Comparison of ENCODE assay signal across 11 mouse cellular contexts in genomic region chr9:43394204-43394603, GRCm38 (mm10).
DNase-seq lines count a peak whose midpoint lies in the region; ATAC-seq and TF ChIP-seq lines count a peak whose summit lies in the region.
"Had no signal": no experiment of that assay in that cellular context is flagged by ENCODE, and none has a peak within 500 bp of the region (broad histone marks: within the 10 kb centered on the region; RNA-seq: fewer than 3 reads in every experiment).

No protein-coding gene starts in this region.

- no peak for TF ChIP-seq POLR2A in brain, embryonic 14.5 days (IDR thresholded peaks at IDR 0.05; ENCODE audit: borderline replicate concordance, extremely low read depth, insufficient read depth, insufficient read length, poor library complexity, severe bottlenecking)

- no peaks in the 10 kb centered on the region for H3K9me3 ChIP-seq in heart, postnatal 0 days (replicated peaks; ENCODE audit: control insufficient read depth, low read length)

- no peaks in the 10 kb centered on the region for H3K27me3 ChIP-seq in heart, postnatal 0 days (ENCODE audit: control insufficient read depth, insufficient read depth, low read length)
- H3K27me3 ChIP-seq: embryonic facial prominence, embryonic 13.5 days; limb, embryonic 15.5 days had no signal

- TF ChIP-seq EP300 in heart, postnatal 0 days (IDR thresholded peaks at IDR 0.05; ENCODE audit: low read depth): no peak

- no peak overlapping the region for H3K27ac ChIP-seq in heart, postnatal 0 days (ENCODE audit: low read depth)
- H3K27ac ChIP-seq: embryonic facial prominence, embryonic 13.5 days; limb, embryonic 15.5 days had no signal

- DNase-seq in heart, postnatal 0 days (ENCODE audit: low spot score): peak; percentile 8
- DNase-seq in heart, postnatal 36 days: no peak
- DNase-seq in left cerebral cortex, adult 11 months (ENCODE audit: low spot score): peak; percentile 8
- DNase-seq in left cerebral cortex, postnatal 36 days (ENCODE audit: low spot score in 2 of 2): no peak
- DNase-seq in Muller cell, postnatal 12 days (ENCODE audit: inconsistent ontology term): peak; percentile 93
- peak; percentile 66 for DNase-seq in brain, embryonic 14.5 days (ENCODE audit: low read depth)
- DNase-seq: adrenal gland, adult 8-10 months; heart, adult 18-20 months had no signal

- no peak for ATAC-seq in heart, postnatal 0 days (ENCODE audit: insufficient read depth, low read depth)
- ATAC-seq in megakaryocyte progenitor cell, adult 5-6 weeks (replicated peaks; ENCODE audit: poor library complexity): no peak

- no peaks in the 10 kb centered on the region for H3K36me3 ChIP-seq in heart, postnatal 0 days (replicated peaks; ENCODE audit: control insufficient read depth, insufficient read depth, low read length)
- H3K36me3 ChIP-seq: embryonic facial prominence, embryonic 13.5 days; limb, embryonic 15.5 days had no signal

- intact Hi-C loops in heart, postnatal 36 days (cut with DNase I): no loop called here
- intact Hi-C loops in left cerebral cortex, postnatal 36 days (cut with DNase I): no loop called here

- no peaks in the 10 kb centered on the region for H3K4me1 ChIP-seq in heart, postnatal 0 days (ENCODE audit: control insufficient read depth, insufficient read depth)
- H3K4me1 ChIP-seq: limb, embryonic 15.5 days had no signal

- H3K4me3 ChIP-seq in heart, postnatal 0 days (ENCODE audit: low read depth, low read length): no peak overlapping the region
- H3K4me3 ChIP-seq: embryonic facial prominence, embryonic 13.5 days; limb, embryonic 15.5 days had no signal

- H3K4me2 ChIP-seq in heart, postnatal 0 days (ENCODE audit: low read depth, low read length): no peak overlapping the region
- H3K4me2 ChIP-seq: embryonic facial prominence, embryonic 13.5 days; limb, embryonic 15.5 days had no signal

- no peak for TF ChIP-seq CTCF in heart, postnatal 0 days (IDR thresholded peaks at IDR 0.05; ENCODE audit: low read depth)
- no peak for TF ChIP-seq CTCF in brain, embryonic 14.5 days (IDR thresholded peaks at IDR 0.05; ENCODE audit: borderline replicate concordance, extremely low read depth, insufficient read depth, insufficient read length)

- no peak overlapping the region for H3K9ac ChIP-seq in heart, postnatal 0 days (replicated peaks; ENCODE audit: low read depth, low read length)
- H3K9ac ChIP-seq: embryonic facial prominence, embryonic 13.5 days; limb, embryonic 15.5 days had no signal

- WGBS in heart, postnatal 0 days: 34% methylated on average over 5 of the region's 5 CpGs

Comparison
In these comparisons a context has a peak if more than half of its experiments do, and no peak if none do; other contexts are left out.
1. DNase-seq: peak in heart, postnatal 0 days (single experiment), left cerebral cortex, adult 11 months (single experiment), Muller cell, postnatal 12 days (single experiment) and brain, embryonic 14.5 days (single experiment); none in heart, postnatal 36 days (0 of 2) and left cerebral cortex, postnatal 36 days (0 of 2).